Mouse (Mus musculus) heart, adult 2 months (tissue): ENCODE data around the gene Clybl. TPM values are rescaled to one million over a fixed set of nuclear protein-coding genes. Genes with fewer than 3 reads are reported as not detected.
A peak's percentile ranks its signal among the peaks of the same experiment; 100 is the strongest.

Source experiments
- DNase-seq, 2 experiments: peaks; one replicate each; pipeline ENCODE4 v3.0.0; 2021
- H3K27ac ChIP-seq: fragments of 200-600 bp; 2 replicates; pipeline ENCODE4 v1.8.1; 2022
- H3K27me3 ChIP-seq: fragments of 200-500 bp; 2 replicates; pipeline ENCODE4 v1.6.1; 2012; ENCODE audit warnings: mild to moderate bottlenecking, low read length, inconsistent platforms, mixed read lengths; ENCODE audit not compliant: control insufficient read depth, insufficient read depth
- H3K36me3 ChIP-seq: fragments of 200-500 bp; 2 replicates; pipeline ENCODE4 v1.6.1; 2012; ENCODE audit warnings: low read length, inconsistent platforms; ENCODE audit not compliant: control insufficient read depth, insufficient read depth
- H3K4me1 ChIP-seq: fragments of 200-500 bp; 2 replicates; pipeline ENCODE4 v1.6.1; 2011; ENCODE audit warnings: low read length; ENCODE audit not compliant: control insufficient read depth, insufficient read depth
- H3K4me3 ChIP-seq: fragments of 200-600 bp; 2 replicates; pipeline ENCODE4 v1.8.1; 2022
- H3K79me2 ChIP-seq: fragments of 200-500 bp; replicated peaks from 2 replicates; pipeline ENCODE4 v1.6.1; 2012; ENCODE audit warnings: mild to moderate bottlenecking, inconsistent platforms, low read length, moderate library complexity, mixed read lengths; ENCODE audit not compliant: control insufficient read depth, insufficient read depth
- H3K9ac ChIP-seq: fragments of 200-500 bp; 2 replicates; pipeline ENCODE4 v1.6.1; 2012; ENCODE audit warnings: low read depth, mild to moderate bottlenecking, control low read depth, inconsistent platforms, low read length, mixed read lengths
- CTCF ChIP-seq: fragments of 200-600 bp; IDR thresholded peaks from 2 replicates; pipeline ENCODE4 v1.8.1; 2022; ENCODE audit warnings: antibody characterized with exemption, mild to moderate bottlenecking, moderate library complexity
- EP300 ChIP-seq: fragments of 200-500 bp; IDR thresholded peaks from 2 replicates; pipeline ENCODE4 v1.6.1; 2011; ENCODE audit warnings: low read depth, low read length, control low read depth; ENCODE audit not compliant: insufficient read depth
- POLR2A ChIP-seq: fragments of 200-500 bp; IDR thresholded peaks from 2 replicates; pipeline ENCODE4 v1.6.1; 2011; ENCODE audit warnings: mild to moderate bottlenecking, low read depth, low read length, control low read depth; ENCODE audit not compliant: insufficient read depth
- WGBS: fragments of 180-500 bp; shearing (Covaris S2); methylation state at CpG from one replicate; pipeline ENCODE4 v1.1.7; 2018; 5-methylcytosine and 5-hydroxymethylcytosine counted together
- intact Hi-C: fragments of 180-260 bp; cut with DNase I; formaldehyde crosslinking; loops from one replicate; pipeline ENCODE4 v1.15.1; 2025
- polyA plus RNA-seq: library from polyadenylated mRNA; depleted of rRNA; stranded (reverse); fragments of >200 nt; gene quantifications from 2 replicates; pipeline ENCODE4 v1.2.3, GENCODE M21; 2012
- total RNA-seq, 2 experiments: library from RNA; stranded (reverse); gene quantifications; 2 replicates each; pipeline ENCODE4 v1.2.3; 2021

Gene Clybl
- total and polyA plus RNA-seq, 3 experiments, result 50.3 to 131 (median 115) TPM

GRCm38 (mm10) chr14:122344272-122345224 lies 163.0 kb downstream of the Clybl start:
- H3K36me3 ChIP-seq, result no peaks in the 10 kb centered on the region
- intact Hi-C loops, result no loop called here
- no peak overlapping the region for H3K4me3 ChIP-seq
- TF ChIP-seq POLR2A (no peak), EP300 (no peak), CTCF (no peak)
- H3K27ac ChIP-seq, result no peak overlapping the region
- no peaks in the 10 kb centered on the region for H3K79me2 ChIP-seq
- no peak for DNase-seq
- H3K27me3 ChIP-seq, result no peaks in the 10 kb centered on the region
- H3K4me1 ChIP-seq, result no peaks in the 10 kb centered on the region
- WGBS, result 87% methylated on average over 18 of the region's 18 CpGs
- H3K9ac ChIP-seq, result no peak overlapping the region

GRCm38 (mm10) chr14:122348069-122348468 lies 166.6 kb downstream of the Clybl start:
- 86% methylated on average over 7 of the region's 7 CpGs for WGBS

GRCm38 (mm10) chr14:122349326-122349725 lies 167.8 kb downstream of the Clybl start:
- Histone ChIP-seq H3K36me3 (no peaks in the 10 kb centered on the region), H3K79me2 (no peaks in the 10 kb centered on the region), H3K27me3 (no peaks in the 10 kb centered on the region), H3K4me3 (no peak overlapping the region), H3K9ac (no peak overlapping the region), H3K4me1 (no peaks in the 10 kb centered on the region), H3K27ac (no peak overlapping the region)
- intact Hi-C loops, result no loop called here
- DNase-seq, result no peak
- 87% methylated on average over 5 of the region's 5 CpGs for WGBS
- no peak for TF ChIP-seq EP300
- TF ChIP-seq POLR2A, result no peak
- no peak for TF ChIP-seq CTCF

More at GRCm38 (mm10) chr14:122348069-122348468, 166.6 kb downstream of the Clybl start:
- Histone ChIP-seq H3K4me1 (no peaks in the 10 kb centered on the region), H3K9ac (no peak overlapping the region), H3K27ac (no peak overlapping the region), H3K4me3 (no peak overlapping the region), H3K36me3 (no peaks in the 10 kb centered on the region), H3K27me3 (no peaks in the 10 kb centered on the region), H3K79me2 (no peaks in the 10 kb centered on the region)
- DNase-seq, result no peak
- TF ChIP-seq CTCF (no peak), POLR2A (no peak), EP300 (no peak)
- intact Hi-C loops, result no loop called here

GRCm38 (mm10) chr14:122349761-122350160 lies 168.3 kb downstream of the Clybl start:
- Histone ChIP-seq H3K27ac (no peak overlapping the region), H3K79me2 (no peaks in the 10 kb centered on the region), H3K4me1 (no peaks in the 10 kb centered on the region), H3K9ac (no peak overlapping the region), H3K27me3 (no peaks in the 10 kb centered on the region), H3K4me3 (no peak overlapping the region), H3K36me3 (no peaks in the 10 kb centered on the region)
- 92% methylated on average over 4 of the region's 4 CpGs for WGBS
- intact Hi-C loops, result no loop called here
- TF ChIP-seq CTCF (no peak), EP300 (no peak), POLR2A (no peak)
- DNase-seq, result no peak

GRCm38 (mm10) chr14:122350766-122351165 lies 169.3 kb downstream of the Clybl start:
- DNase-seq, result peak in 1 of 2 experiments; percentile 24
- Histone ChIP-seq H3K27me3 (no peaks in the 10 kb centered on the region), H3K4me3 (no peak overlapping the region), H3K36me3 (no peaks in the 10 kb centered on the region), H3K4me1 (no peaks in the 10 kb centered on the region), H3K27ac (no peak overlapping the region), H3K79me2 (no peaks in the 10 kb centered on the region), H3K9ac (no peak overlapping the region)
- 59% methylated on average over 8 of the region's 8 CpGs for WGBS
- no peak for TF ChIP-seq CTCF
- intact Hi-C loops, result no loop called here

- no peaks in the 10 kb centered on the region for H3K79me2 ChIP-seq
- H3K4me1 ChIP-seq, result no peaks in the 10 kb centered on the region
- no peaks in the 10 kb centered on the region for H3K27me3 ChIP-seq
- 84% methylated on average over 4 of the region's 4 CpGs for WGBS
- H3K36me3 ChIP-seq, result no peaks in the 10 kb centered on the region
- intact Hi-C loops, result no loop called here
- no peak for TF ChIP-seq EP300
- H3K4me3 ChIP-seq, result no peak overlapping the region
- H3K9ac ChIP-seq, result no peak overlapping the region
- no peak overlapping the region for H3K27ac ChIP-seq
- no peak for DNase-seq
Measured at GRCm38 (mm10) chr14:122357316-122357715, 175.8 kb downstream of the Clybl start.
